Mouse (Mus musculus) CH12.LX (cell line): ENCODE results near the gene Myo1g.

Experiments used
- CHD2 ChIP-seq: IDR thresholded peaks from 2 replicates; pipeline ENCODE4 v1.6.1; 2011; ENCODE audit warnings: low read length, improper control_type of control experiment
- EP300 ChIP-seq: IDR thresholded peaks from 2 replicates; pipeline ENCODE4 v1.6.1; 2011; ENCODE audit warnings: low read length, improper control_type of control experiment
- ETS1 ChIP-seq: conservative IDR thresholded peaks from 2 replicates; pipeline ENCODE4 v1.6.1; 2012; ENCODE audit warnings: low read depth, mild to moderate bottlenecking, inconsistent platforms, low read length, improper control_type of control experiment, moderate library complexity
- KAT2A ChIP-seq: IDR thresholded peaks from 2 replicates; pipeline ENCODE4 v1.6.1; 2012; ENCODE audit warnings: low read length, improper control_type of control experiment, inconsistent platforms; ENCODE audit not compliant: insufficient replicate concordance
- MEF2A ChIP-seq: IDR thresholded peaks from 2 replicates; pipeline ENCODE4 v1.6.1; 2014; ENCODE audit warnings: low read depth, mild to moderate bottlenecking, inconsistent platforms, low read length, improper control_type of control experiment, borderline replicate concordance
- POLR2A ChIP-seq: IDR thresholded peaks from 2 replicates; pipeline ENCODE4 v1.6.1; 2011; ENCODE audit warnings: low read depth, mild to moderate bottlenecking, improper control_type of control experiment, low read length
- SIN3A ChIP-seq: IDR thresholded peaks from 2 replicates; pipeline ENCODE4 v1.6.1; 2012; ENCODE audit warnings: low read length, improper control_type of control experiment, inconsistent platforms
- USF1 ChIP-seq: IDR thresholded peaks from 2 replicates; pipeline ENCODE4 v1.6.1; 2014; ENCODE audit warnings: low read depth, mild to moderate bottlenecking, inconsistent platforms, low read length, improper control_type of control experiment
- ZC3H11A ChIP-seq: IDR thresholded peaks from 2 replicates; pipeline ENCODE4 v1.6.1; 2012; ENCODE audit warnings: low read depth, mild to moderate bottlenecking, inconsistent platforms, low read length, improper control_type of control experiment

DNA sequence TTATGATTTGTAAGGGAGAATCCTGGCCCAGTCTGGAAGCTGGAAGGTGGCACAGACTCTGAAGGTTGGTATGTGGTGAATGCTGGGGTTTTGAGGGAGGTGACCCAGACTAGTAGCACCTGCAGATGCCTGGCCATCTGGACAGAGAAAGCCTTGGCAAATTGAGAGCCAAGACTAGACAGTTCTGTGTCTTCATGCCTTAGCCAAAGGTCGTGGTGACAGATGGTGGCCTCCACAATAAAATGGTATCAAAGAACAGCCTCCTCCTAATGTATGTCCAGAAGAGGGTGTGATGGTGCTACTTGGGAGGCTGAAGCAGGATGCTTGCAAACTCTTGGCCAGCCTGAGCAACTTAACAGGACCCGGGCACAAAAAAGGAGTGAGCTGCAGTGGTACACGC lies 16.5 kb downstream of the Myo1g start:
- TF ChIP-seq USF1 (no peak), ETS1 (no peak), POLR2A (no peak), MEF2A (no peak), SIN3A (no peak), ZC3H11A (no peak), KAT2A (no peak), CHD2 (no peak), EP300 (no peak)
